Mouse (Mus musculus) thymus, adult 2 months (tissue): ENCODE results near the gene Morn5. TPM values are rescaled to one million over a fixed set of nuclear protein-coding genes. Genes with fewer than 3 reads are reported as not detected.

Source experiments
- DNase-seq: peaks from one replicate; pipeline ENCODE4 v3.0.0; 2021
- H3K27ac ChIP-seq: fragments of 200-500 bp; 2 replicates; pipeline ENCODE4 v1.5.1; 2012; ENCODE audit warnings: low read length, control low read depth; ENCODE audit not compliant: control insufficient read depth, insufficient read depth
- H3K27me3 ChIP-seq: fragments of 200-500 bp; 2 replicates; pipeline ENCODE4 v1.6.1; 2012; ENCODE audit warnings: mild to moderate bottlenecking, low read length, moderate library complexity, mixed read lengths; ENCODE audit not compliant: control insufficient read depth, insufficient read depth
- H3K36me3 ChIP-seq: fragments of 200-500 bp; 2 replicates; pipeline ENCODE4 v1.6.1; 2012; ENCODE audit warnings: mild to moderate bottlenecking, low read length, moderate library complexity; ENCODE audit not compliant: control insufficient read depth, insufficient read depth
- H3K4me1 ChIP-seq: fragments of 200-500 bp; replicated peaks from 2 replicates; pipeline ENCODE4 v1.6.1; 2012; ENCODE audit warnings: low read length; ENCODE audit not compliant: control insufficient read depth, insufficient read depth
- H3K4me3 ChIP-seq: fragments of 200-500 bp; 2 replicates; pipeline ENCODE4 v1.5.1; 2012; ENCODE audit warnings: mild to moderate bottlenecking, low read length, control low read depth, moderate library complexity; ENCODE audit not compliant: control insufficient read depth, insufficient read depth
- CTCF ChIP-seq: fragments of 200-500 bp; IDR thresholded peaks from 2 replicates; pipeline ENCODE4 v1.5.1; 2012; ENCODE audit warnings: mild to moderate bottlenecking, control low read depth, low read length, moderate library complexity, borderline replicate concordance; ENCODE audit not compliant: control insufficient read depth, poor library complexity, insufficient read depth; ENCODE audit errors: extremely low read depth
- POLR2A ChIP-seq: fragments of 200-500 bp; IDR thresholded peaks from 2 replicates; pipeline ENCODE4 v1.6.1; 2012; ENCODE audit warnings: mild to moderate bottlenecking, low read length, control low read depth, moderate library complexity; ENCODE audit not compliant: control insufficient read depth, poor library complexity, insufficient read depth; ENCODE audit errors: extremely low read depth
- WGBS: fragments of 180-500 bp; shearing (Covaris S2); methylation state at CpG from one replicate; pipeline ENCODE4 v1.1.7; 2018; 5-methylcytosine and 5-hydroxymethylcytosine counted together
- polyA plus RNA-seq: library from polyadenylated mRNA; depleted of rRNA; stranded (reverse); fragments of >200 nt; gene quantifications from 2 replicates; pipeline ENCODE4 v1.2.3, GENCODE M21; 2012

Gene Morn5
- polyA plus RNA-seq, 1 experiment: 0.26 TPM

DNA sequence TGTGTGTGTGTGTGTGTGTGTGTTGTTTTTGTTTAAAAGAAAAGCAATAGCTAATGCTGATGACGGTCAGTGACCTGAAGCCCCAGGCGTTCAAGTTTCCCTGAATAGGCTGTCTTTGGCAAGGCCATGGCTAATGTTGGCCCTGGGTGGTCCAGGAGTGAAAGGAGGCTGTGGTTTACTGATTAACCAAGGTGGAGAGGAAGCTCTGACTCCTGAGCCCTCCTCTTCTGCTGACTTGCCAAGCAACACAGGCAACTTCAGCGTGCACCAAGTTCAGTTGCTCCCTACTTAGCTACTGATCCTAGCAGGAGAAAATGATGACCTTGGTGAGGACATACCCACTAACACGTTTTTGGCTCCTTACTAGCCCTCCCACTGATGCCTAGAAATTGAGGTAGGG is 43.5 kb downstream of the Morn5 start:
- TF ChIP-seq POLR2A (no peak), CTCF (no peak)
- Histone ChIP-seq H3K4me1 (peaks cover 4% of the 10 kb centered on the region), H3K27me3 (peaks cover 33% of the 10 kb centered on the region), H3K4me3 (no peak overlapping the region), H3K36me3 (no peaks in the 10 kb centered on the region), H3K27ac (no peak overlapping the region)
- no peak for DNase-seq
- WGBS: 17% methylated on average over 4 of the region's 4 CpGs

DNA sequence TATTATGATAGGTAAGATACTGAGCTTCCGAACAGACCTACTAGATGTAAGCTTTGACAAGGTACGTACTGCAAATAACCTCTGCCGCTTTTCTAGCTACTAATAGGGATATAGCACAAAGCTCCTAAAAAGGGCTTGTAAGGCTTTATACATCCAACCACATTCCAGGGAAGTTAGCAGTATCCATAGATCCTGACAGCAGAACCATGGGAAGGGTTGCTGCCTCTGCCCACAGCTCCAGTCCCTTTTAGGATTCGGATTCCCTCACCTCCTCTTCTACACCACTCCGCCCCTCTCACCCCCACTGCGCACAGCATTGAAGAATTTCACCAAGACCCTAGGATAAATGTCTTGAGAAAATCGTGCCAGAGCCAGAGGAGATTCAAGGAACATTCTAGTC is 44.0 kb downstream of the Morn5 start:
- WGBS: 43% methylated on average over 7 of the region's 7 CpGs
- no peaks in the 10 kb centered on the region for H3K36me3 ChIP-seq
- no peak overlapping the region for H3K4me3 ChIP-seq
- H3K27me3 ChIP-seq: peaks cover 35% of the 10 kb centered on the region
- DNase-seq: no peak
- peaks cover 4% of the 10 kb centered on the region for H3K4me1 ChIP-seq
- TF ChIP-seq CTCF (no peak), POLR2A (no peak)
- H3K27ac ChIP-seq: no peak overlapping the region

DNA sequence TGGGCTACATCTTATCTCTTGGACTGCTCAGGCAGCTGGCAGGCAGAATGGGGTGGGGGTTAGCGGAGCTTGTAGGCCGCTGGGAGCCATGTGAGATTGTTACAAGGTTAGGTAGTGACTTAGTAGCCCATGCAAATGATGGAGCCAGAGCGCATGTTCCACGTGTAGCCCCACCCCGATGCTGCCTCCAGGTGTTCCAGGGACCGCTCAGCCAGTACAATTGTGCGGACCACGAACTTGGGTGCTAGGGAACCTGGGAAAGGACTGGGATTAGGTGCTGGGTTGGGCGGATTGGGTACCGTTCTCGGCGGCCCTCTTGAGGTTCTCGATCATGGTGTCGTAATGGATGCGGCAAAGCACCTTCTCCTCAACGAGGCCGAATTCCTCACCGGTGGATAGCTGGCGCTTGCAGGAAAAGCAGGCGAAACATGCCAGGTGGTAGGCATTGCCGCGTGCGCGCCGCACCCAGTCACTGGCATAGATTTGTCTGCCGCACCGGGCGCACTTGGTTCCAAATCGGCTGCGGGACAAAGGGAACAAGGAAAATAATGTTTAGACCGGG is 44.7 kb downstream of the Morn5 start:
- Histone ChIP-seq H3K4me3 (no peak overlapping the region), H3K27ac (no peak overlapping the region), H3K36me3 (no peaks in the 10 kb centered on the region), H3K27me3 (peaks cover 40% of the 10 kb centered on the region), H3K4me1 (peaks cover 4% of the 10 kb centered on the region)
- no peak for DNase-seq
- 13% methylated on average over 31 of the region's 31 CpGs for WGBS
- TF ChIP-seq POLR2A (no peak), CTCF (no peak)

DNA sequence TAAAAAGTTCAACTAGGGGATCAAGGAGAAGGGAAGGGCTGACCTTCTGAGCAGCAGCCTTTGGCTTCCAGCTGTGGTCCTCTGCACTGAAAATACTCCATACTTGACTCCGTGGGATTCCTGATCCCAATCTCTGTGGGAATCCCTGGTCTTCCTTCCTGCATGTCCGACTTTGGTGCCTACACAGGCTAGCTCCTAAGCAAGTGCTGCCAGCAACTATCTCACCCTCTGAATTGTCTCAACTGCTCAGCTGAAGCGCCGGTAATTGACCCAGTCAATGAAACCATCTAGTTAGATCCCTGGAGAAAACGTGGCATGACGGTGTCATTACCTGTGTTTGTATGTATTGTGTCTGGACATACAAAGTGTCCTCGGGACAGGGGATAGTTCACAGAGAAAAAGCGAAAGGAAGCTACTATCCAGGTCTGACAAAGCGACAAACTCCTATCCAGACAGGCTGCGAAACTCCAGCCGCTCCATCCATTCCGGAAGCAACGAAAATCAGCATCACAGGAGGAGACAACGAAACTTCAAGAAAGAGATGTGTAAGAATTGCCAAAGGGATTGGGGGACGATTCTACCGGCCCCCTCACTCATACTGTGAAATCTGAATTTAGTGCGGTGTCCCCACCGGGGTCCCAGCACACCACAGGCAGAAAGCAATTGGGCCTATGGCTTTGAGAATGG is 48.0 kb downstream of the Morn5 start:
- no peak for DNase-seq
- no peak for TF ChIP-seq POLR2A
- TF ChIP-seq CTCF: no peak
- Histone ChIP-seq H3K36me3 (no peaks in the 10 kb centered on the region), H3K27me3 (peaks cover 37% of the 10 kb centered on the region), H3K4me3 (no peak overlapping the region), H3K27ac (no peak overlapping the region), H3K4me1 (peaks cover 6% of the 10 kb centered on the region)
- whole genome bisulfite sequencing: 15% methylated on average over 18 of the region's 18 CpGs

DNA sequence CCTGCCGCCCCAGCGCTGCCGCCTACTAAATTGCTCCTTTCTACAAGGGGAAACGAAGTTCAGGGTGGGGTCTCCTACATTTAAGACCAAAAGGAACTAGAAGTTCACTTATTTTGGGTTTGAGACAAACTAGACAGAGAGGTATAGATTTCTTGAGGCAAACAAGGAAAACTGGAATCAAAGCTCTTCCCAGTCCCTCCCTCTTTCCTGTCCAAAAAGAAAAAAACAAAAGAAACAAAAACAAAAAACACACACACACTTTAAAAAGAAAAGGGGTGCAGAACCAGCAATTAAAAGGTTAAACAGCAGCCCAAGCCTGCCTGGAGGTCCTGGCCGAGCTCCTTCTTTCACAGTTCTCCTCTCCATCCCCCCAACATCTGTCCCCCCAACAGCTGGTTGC is 48.8 kb downstream of the Morn5 start:
- Histone ChIP-seq H3K27ac (no peak overlapping the region), H3K27me3 (peaks cover 42% of the 10 kb centered on the region), H3K4me3 (no peak overlapping the region), H3K36me3 (no peaks in the 10 kb centered on the region), H3K4me1 (peaks cover 7% of the 10 kb centered on the region)
- no peak for DNase-seq
- WGBS: 22% methylated on average over 5 of the region's 5 CpGs
- no peak for TF ChIP-seq CTCF
- no peak for TF ChIP-seq POLR2A

DNA sequence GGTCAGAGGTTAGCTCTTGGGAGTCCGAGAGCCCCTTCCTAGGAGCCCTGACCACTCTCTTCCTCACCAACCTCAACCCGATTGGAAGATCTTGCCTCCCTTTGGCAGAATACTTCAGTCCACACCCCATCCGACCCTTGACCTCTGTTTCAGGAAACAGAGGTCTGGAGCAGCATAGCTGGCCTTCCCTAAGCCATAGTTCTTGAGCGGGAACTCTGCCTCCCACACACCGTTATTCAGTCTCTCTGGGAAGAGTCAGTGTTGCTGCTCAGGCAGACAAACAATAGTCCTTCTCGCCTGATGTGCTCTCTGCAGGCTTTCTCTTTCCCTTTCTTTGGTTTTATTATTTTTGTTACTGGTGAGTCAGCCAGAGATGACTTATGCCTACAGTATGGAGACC is 50.5 kb downstream of the Morn5 start:
- H3K27ac ChIP-seq: no peak overlapping the region
- no peaks in the 10 kb centered on the region for H3K36me3 ChIP-seq
- no peak for TF ChIP-seq POLR2A
- no peak for TF ChIP-seq CTCF
- H3K4me3 ChIP-seq: no peak overlapping the region
- peaks cover 7% of the 10 kb centered on the region for H3K4me1 ChIP-seq
- peaks cover 43% of the 10 kb centered on the region for H3K27me3 ChIP-seq
- no peak for DNase-seq
- WGBS: 59% methylated on average over 6 of the region's 6 CpGs
